Mouse (Mus musculus) liver, postnatal 0 days (tissue): ENCODE measurements around the gene Sertad4. TPM values are rescaled to one million over a fixed set of nuclear protein-coding genes. Genes with fewer than 3 reads are reported as not detected.

Source experiments
- ATAC-seq: fragments of 200-750 bp; cut with Nextera tagmentation; 2 replicates; pipeline ENCODE4 v1.8.0; 2017; ENCODE audit warnings: mild to moderate bottlenecking, moderate library complexity
- DNase-seq: peaks from one replicate; pipeline ENCODE4 v3.0.0-alpha.2; 2016
- H3K27ac ChIP-seq: fragments of 300-500 bp; sonication (generic); 2 replicates; pipeline ENCODE4 v1.5.1; 2014; ENCODE audit warnings: antibody characterized with exemption, moderate library complexity, mild to moderate bottlenecking, low read depth
- H3K27me3 ChIP-seq: fragments of 300-500 bp; sonication (generic); 2 replicates; pipeline ENCODE4 v1.6.1; 2014; ENCODE audit warnings: low read length, control low read depth, mixed read lengths; ENCODE audit not compliant: insufficient read depth
- H3K36me3 ChIP-seq: fragments of 300-500 bp; sonication (generic); replicated peaks from 2 replicates; pipeline ENCODE4 v1.6.1; 2014; ENCODE audit warnings: mild to moderate bottlenecking, control low read depth, low read length, moderate library complexity, mixed read lengths; ENCODE audit not compliant: insufficient read depth
- H3K4me1 ChIP-seq: fragments of 300-500 bp; sonication (generic); 2 replicates; pipeline ENCODE4 v1.6.1; 2014; ENCODE audit warnings: antibody characterized with exemption, mild to moderate bottlenecking, control low read depth; ENCODE audit not compliant: insufficient read depth
- H3K4me2 ChIP-seq: fragments of 300-500 bp; sonication (generic); 2 replicates; pipeline ENCODE4 v1.6.1; 2014; ENCODE audit warnings: low read depth, mild to moderate bottlenecking, low read length, moderate library complexity, mixed read lengths
- H3K4me3 ChIP-seq: fragments of 300-500 bp; sonication (generic); 2 replicates; pipeline ENCODE4 v1.5.1; 2014; ENCODE audit warnings: low read depth, low read length
- H3K9ac ChIP-seq: fragments of 300-500 bp; sonication (generic); replicated peaks from 2 replicates; pipeline ENCODE4 v1.6.1; 2014; ENCODE audit warnings: mild to moderate bottlenecking, moderate library complexity
- H3K9me3 ChIP-seq: fragments of 300-500 bp; sonication (generic); 2 replicates; pipeline ENCODE4 v1.6.1; 2016; ENCODE audit warnings: mild to moderate bottlenecking, control low read depth, low read length, mixed read lengths
- CTCF ChIP-seq: sonication (generic); IDR thresholded peaks from 2 replicates; pipeline ENCODE4 v1.5.1; 2016; ENCODE audit warnings: antibody characterized with exemption, low read depth
- EP300 ChIP-seq: IDR thresholded peaks from 2 replicates; pipeline ENCODE4 v1.6.1; 2016; ENCODE audit warnings: antibody characterized with exemption, low read depth, mild to moderate bottlenecking
- WGBS: fragments of 180-500 bp; shearing (Covaris S2); extraction: QIAGEN DNeasy Blood & Tissue Kit; methylation state at CpG from one replicate; pipeline ENCODE4 v1.1.7; 2014; ENCODE audit not compliant: insufficient replicate concordance; 5-methylcytosine and 5-hydroxymethylcytosine counted together
- polyA plus RNA-seq: library from polyadenylated mRNA; unstranded; fragments of >200 nt; fragmentation: Nextera tagmentation; extraction: Ambion mirVana; gene quantifications from 2 replicates; pipeline ENCODE4 v1.2.1, GENCODE M21; 2015

Sertad4 gene
- polyA plus RNA-seq, 1 experiment from 2014 or later = 0.28 TPM

DNA sequence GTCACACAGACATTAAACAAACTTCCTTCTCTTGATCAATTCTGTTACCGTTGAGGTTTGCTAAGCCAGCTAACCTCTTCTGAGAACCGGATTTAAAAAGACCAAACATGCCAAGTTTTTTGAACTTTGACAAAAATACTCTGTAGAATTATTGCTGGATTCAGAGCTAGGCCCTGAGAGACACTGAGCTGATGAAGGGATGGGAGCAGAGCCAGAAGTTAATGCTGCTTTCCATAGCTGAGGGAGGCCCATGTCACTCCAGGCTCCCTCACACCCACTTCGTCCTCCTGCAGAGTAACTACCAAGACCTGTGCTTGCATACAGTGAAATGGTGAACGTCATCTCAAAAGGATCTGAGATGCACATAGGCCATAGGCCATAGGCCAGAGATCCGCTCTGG lies 43.3 kb downstream of the Sertad4 start:
- Histone ChIP-seq H3K9ac (no peak overlapping the region), H3K36me3 (no peaks in the 10 kb centered on the region), H3K4me2 (no peak overlapping the region), H3K27ac (no peak overlapping the region; the same call in 1 of the 2 replicates), H3K9me3 (no peaks in the 10 kb centered on the region), H3K4me3 (no peak overlapping the region), H3K4me1 (peaks cover 4% of the 10 kb centered on the region; the same call in 1 of the 2 replicates), H3K27me3 (no peaks in the 10 kb centered on the region)
- TF ChIP-seq EP300 (no peak), CTCF (no peak)
- ATAC-seq (peak; percentile 10; the same call in 1 of the 2 replicates), DNase-seq (no peak)
- WGBS = 69% methylated on average over 5 of the region's 5 CpGs

DNA sequence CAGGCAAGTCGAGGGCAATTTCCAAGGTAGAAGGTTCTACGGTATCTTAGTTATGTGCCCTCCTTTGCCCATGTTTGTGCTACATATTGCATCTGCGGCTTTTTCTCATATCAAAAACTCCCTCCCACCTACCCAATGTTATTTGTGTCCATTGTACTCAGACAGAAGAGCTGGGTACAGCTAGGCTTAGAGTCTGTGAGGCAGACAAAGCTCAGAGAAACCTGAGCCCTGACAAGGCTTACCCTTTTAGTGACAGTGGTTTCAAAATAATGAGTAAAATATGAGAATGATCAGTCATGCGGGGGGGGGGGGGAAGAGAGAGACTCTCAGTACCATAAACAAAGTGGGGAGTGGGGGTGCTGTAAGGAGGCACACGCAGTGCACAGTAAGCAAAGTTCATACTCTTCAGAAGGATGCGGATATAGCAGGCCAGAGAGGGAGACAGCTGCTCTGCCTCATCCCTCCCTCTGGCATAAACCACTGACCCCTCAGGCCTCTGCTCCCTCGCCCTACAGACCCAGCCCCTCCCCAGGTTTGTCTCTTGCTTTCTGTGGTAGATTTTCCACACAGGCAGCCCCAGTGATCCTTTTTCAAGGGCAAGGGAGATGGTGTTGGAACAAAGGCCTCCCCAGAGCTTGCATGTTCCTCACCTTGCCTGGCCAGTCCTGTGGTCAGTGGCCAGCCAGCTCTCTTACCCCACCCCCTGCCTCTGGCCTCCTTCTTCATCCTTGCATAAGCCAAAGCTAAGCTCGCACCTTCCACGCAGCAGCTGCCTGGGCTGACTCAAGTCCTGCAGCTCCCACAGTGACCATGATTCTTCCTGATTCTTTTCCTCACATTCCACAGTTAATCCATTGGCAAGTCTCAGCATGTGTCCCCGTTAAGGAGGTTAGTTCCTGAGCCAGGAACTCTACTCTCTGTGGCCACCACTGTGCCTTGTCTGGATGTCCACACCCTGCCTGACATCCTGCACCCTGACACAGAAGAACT lies 49.1 kb downstream of the Sertad4 start:
- no peak for DNase-seq
- ATAC-seq = no peak
- Histone ChIP-seq H3K4me1 (no peaks in the 10 kb centered on the region), H3K9me3 (no peaks in the 10 kb centered on the region), H3K9ac (no peak overlapping the region), H3K4me2 (no peak overlapping the region), H3K27me3 (no peaks in the 10 kb centered on the region), H3K36me3 (no peaks in the 10 kb centered on the region), H3K4me3 (no peak overlapping the region), H3K27ac (no peak overlapping the region)
- 66% methylated on average over 10 of the region's 10 CpGs for WGBS
- TF ChIP-seq CTCF (no peak), EP300 (no peak)

DNA sequence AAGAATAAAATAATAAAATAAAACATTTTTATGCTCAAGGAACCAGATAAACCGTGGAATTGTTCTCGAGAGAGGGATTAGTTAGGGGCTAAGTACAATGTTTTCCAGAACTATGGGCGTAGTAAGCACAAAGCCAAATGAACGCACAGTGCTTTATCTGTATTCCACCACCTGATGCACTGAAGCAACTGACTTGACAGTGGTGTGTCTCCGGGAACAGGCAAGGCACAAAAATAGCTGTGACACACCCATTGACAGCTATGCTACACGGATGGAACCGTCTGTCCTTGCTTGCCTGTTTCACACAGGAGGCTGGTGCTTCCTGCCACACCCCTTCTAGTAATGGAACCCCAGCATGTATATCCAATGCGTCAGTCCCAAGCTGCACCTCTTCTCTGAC lies 55.2 kb downstream of the Sertad4 start:
- Histone ChIP-seq H3K4me3 (no peak overlapping the region), H3K36me3 (no peaks in the 10 kb centered on the region), H3K27me3 (no peaks in the 10 kb centered on the region), H3K9me3 (no peaks in the 10 kb centered on the region; the same call in 1 of the 2 replicates), H3K4me1 (peaks cover 2% of the 10 kb centered on the region; the same call in 1 of the 2 replicates), H3K4me2 (no peak overlapping the region), H3K9ac (no peak overlapping the region), H3K27ac (no peak overlapping the region)
- peak; percentile 85 for ATAC-seq
- TF ChIP-seq EP300 = peak; percentile 72
- no peak for TF ChIP-seq CTCF
- no peak for DNase-seq
- WGBS = 52% methylated on average over 8 of the region's 8 CpGs

DNA sequence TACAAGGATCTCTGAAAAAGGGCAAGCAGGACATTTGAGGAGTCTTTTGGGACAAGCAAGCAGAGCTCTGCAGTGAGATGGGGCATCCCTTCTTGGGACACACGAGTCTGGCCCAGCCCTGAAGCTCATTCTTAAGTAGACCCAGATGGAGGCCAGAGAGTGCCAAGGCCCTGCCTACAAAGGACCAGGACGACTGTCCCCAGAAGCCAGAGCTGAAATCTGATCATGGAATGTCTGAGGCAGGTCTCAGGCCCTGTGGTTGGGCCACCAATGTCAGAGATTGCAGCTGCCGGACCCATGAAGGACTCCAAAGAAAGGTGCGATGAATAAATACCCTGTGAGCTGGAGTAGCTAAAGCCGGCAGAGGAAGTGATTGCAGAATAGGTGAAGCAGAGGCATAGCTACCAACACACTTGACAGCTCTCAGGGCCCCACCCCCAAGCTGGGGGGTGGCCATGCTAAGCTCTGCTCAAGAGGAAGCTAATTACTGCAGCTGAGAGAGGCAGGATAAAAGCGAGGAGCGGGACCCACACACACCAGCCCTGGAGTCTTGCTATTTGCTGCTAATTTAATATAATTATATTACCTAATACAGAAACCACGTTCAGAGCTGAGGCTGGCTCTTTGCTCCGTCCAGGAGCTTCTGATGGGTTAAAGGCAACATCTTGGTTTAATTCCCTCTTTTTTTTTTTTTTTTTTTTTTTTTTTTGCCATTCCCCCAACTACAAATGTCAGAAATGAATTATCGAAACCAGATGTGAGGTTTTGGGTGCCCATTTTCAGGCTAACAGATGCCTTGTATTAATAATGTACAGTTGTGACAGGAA lies 56.2 kb downstream of the Sertad4 start:
- Histone ChIP-seq H3K9ac (no peak overlapping the region), H3K9me3 (no peaks in the 10 kb centered on the region; the same call in 1 of the 2 replicates), H3K36me3 (no peaks in the 10 kb centered on the region), H3K4me1 (peaks cover 2% of the 10 kb centered on the region; the same call in 1 of the 2 replicates), H3K4me2 (no peak overlapping the region), H3K4me3 (no peak overlapping the region), H3K27ac (no peak overlapping the region), H3K27me3 (no peaks in the 10 kb centered on the region)
- no peak for TF ChIP-seq EP300
- TF ChIP-seq CTCF = no peak
- ATAC-seq (no peak), DNase-seq (no peak)
- WGBS = 51% methylated on average over 10 of the region's 10 CpGs

DNA sequence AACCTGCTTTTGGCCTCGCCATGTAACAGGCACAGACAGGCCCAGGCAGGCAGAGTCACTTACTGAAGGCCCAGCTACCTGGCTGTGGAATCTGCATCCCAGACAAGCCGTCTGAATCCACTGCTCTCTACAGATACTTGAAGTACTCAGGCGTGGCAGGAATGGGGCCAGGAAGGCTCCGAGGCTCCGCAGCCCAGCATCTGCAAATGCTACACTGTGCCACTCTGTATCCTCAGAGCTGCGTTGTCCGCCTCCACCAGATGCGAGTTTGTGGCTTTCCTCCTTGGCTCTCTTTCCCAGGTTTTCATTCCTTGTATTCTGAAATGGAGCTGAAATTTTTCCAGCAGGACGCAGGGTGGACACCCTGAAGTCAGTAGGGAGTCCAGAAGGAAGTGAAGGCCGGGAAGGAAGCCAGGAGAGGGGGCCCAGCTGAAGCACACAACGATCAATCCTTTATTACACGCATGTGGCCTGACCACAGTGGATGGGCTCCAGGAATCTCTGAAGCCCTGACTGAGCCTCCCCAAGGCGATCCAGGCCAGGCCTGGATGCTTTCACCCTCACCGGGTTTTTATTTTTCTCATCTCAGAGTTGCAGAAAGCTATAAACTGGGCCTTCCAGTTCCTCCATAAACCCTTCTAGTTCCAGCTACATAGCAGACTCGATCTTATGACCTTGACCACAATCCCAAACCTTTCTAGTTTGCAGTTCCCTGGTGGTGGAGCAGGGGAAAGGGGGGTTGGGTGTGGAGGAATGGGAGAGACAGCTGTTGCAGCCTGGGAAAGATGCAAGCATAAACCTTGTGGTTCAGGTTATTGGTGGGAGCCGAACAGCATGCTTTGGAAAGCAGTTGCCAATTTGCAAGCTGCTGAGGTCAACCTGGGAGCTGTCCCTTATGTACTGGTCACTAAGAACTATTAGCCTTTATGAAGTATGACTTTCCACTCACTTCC lies 57.1 kb downstream of the Sertad4 start:
- WGBS = 77% methylated on average over 16 of the region's 16 CpGs
- no peak overlapping the region for H3K4me2 ChIP-seq
- H3K27ac ChIP-seq = no peak overlapping the region

More for the DNA sequence above, 57.1 kb downstream of the Sertad4 start:
- TF ChIP-seq EP300 = no peak
- TF ChIP-seq CTCF = no peak
- DNase-seq (no peak), ATAC-seq (no peak)
- H3K9me3 ChIP-seq = no peaks in the 10 kb centered on the region; the same call in 1 of the 2 replicates
- H3K4me1 ChIP-seq = peaks cover 2% of the 10 kb centered on the region; the same call in 1 of the 2 replicates
- H3K9ac ChIP-seq = no peak overlapping the region
- no peaks in the 10 kb centered on the region for H3K27me3 ChIP-seq
- no peaks in the 10 kb centered on the region for H3K36me3 ChIP-seq
- H3K4me3 ChIP-seq = no peak overlapping the region
